Mouse (Mus musculus): Measurements from ENCODE around the gene Smu1.

Smu1 gene

GRCm38 (mm10) chr4:40757157-40757779, 455 bp downstream of the Smu1 start:
- DNase-seq (ENCODE audit: low spot score in 2 of 2) = no peak

GRCm38 (mm10) chr4:40735351-40735750, 22.4 kb downstream of the Smu1 start:
- DNase-seq (ENCODE audit: low spot score in 2 of 2) = no peak

- DNase-seq (ENCODE audit: low spot score in 2 of 2) = no peak
Observed at GRCm38 (mm10) chr4:40731262-40731661, 26.5 kb downstream of the Smu1 start.

- no peak for DNase-seq (ENCODE audit: low spot score in 2 of 2)
Observed at GRCm38 (mm10) chr4:40727247-40727646, 30.5 kb downstream of the Smu1 start.

GRCm38 (mm10) chr4:40725554-40725953, 32.2 kb downstream of the Smu1 start:
- no peak for DNase-seq (ENCODE audit: low spot score in 2 of 2)

DNA sequence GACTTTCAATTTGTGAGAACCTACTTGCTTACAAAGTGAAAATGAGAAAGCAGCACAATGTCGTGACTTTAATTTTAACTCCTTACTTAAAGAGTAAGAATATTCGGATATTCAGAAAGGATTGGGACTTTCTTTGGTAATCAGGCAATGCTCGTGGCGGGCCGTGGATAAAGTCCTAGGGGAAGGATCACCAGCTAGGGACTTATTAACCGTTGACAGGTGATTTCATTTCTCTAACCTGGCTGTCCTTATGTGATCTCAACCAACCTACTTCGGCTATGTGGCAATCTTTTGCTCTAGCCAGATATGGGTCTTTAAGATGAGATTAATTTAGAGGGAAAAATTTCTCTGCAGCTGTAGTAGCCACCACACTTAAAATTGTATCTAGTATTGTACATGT, 32.6 kb downstream of the Smu1 start:
- no peak for DNase-seq (ENCODE audit: low spot score in 2 of 2)

GRCm38 (mm10) chr4:40722687-40723460, 34.8 kb downstream of the Smu1 start:
- no peak for DNase-seq (ENCODE audit: low spot score in 2 of 2)

GRCm38 (mm10) chr4:40722011-40722666, 35.6 kb downstream of the Smu1 start, which contains the start of gene Dnaja1:
Dnaja1 (plus strand) TSS chr4:40722150.
- DNase-seq (ENCODE audit: low spot score in 2 of 2) = peak; percentile 96 to 97

GRCm38 (mm10) chr4:40720910-40721309, 36.8 kb downstream of the Smu1 start:
- DNase-seq (ENCODE audit: low spot score in 2 of 2) = no peak

GRCm38 (mm10) chr4:40717141-40717540, 40.6 kb downstream of the Smu1 start:
- DNase-seq (ENCODE audit: low spot score in 2 of 2) = no peak

DNA sequence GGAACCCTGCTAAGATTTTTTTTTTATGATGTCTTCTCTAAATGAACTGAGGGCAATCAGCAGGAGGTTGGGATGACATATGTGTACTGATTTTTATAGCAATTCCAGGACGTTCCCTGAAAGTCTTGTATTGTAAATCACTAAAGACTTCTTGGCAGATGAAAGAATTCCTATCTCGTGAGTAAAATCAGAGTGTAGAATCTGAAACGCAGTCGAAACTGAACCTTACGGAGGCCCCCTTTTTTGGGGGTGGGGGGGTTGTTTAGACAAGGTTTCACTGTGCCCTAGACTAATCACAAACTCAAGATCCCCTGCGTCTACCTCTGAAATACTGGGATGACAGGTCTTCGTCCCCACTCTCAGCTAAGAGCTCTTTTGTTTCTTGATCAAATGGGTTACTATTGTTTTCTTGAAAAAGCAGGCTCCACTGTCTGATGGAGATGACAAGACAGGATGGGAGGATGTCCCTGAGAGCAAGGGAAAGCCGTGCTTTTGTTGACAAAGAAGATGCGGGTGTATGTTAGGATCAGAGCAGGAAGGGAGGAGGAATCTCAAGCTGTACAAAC, 53.9 kb downstream of the Smu1 start:
- DNase-seq (ENCODE audit: low spot score in 2 of 2) = no peak

- DNase-seq (ENCODE audit: low spot score in 2 of 2) = peak; percentile 98 to 99
Observed at GRCm38 (mm10) chr4:40702797-40703709, 54.7 kb downstream of the Smu1 start, which contains the start of gene Aptx. Aptx (minus strand) TSS chr4:40703194.

DNA sequence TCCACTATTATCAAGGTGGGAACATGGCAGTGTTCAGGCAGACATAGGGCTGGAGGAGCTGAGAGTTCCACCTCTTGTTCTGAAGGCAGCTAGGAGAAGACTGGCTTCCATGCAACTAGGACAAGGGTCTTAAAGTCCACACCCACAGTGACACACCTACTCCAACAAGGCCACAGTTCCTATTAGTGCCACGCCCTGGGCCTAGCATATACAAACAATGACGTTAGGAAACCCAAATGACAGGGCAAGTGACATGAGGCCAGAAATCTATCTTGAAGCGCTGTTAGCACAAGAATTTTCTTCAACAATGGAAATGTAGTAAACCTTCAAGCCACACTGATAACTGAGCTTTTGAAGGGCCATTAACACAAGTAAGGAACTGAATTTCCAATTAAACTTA, 55.9 kb downstream of the Smu1 start:
- no peak for DNase-seq (ENCODE audit: low spot score in 2 of 2)

- DNase-seq (ENCODE audit: low spot score in 2 of 2) = no peak
Observed at GRCm38 (mm10) chr4:40700216-40700615, 57.5 kb downstream of the Smu1 start.

- DNase-seq (ENCODE audit: low spot score in 2 of 2) = no peak
Observed at GRCm38 (mm10) chr4:40697059-40697458, 60.7 kb downstream of the Smu1 start.

DNA sequence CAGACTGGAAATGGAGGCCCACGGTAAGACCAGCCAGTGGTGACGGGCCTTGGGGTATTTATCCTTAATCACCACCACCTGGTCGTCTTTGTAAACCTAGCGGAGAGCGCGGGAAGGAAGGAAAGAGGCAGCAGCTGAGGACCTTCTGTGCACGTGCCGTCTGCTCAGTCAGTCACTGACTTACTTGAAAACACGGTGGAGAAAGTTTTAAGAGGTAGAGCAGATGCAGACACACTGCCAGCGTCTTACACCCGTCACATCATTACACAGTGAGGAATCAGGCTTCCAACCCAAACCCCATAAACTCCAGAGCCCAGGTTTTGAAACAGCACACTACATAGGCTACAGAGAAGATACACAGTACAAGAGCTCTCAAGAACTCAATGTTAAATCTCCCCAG, 66.6 kb downstream of the Smu1 start:
- no peak for DNase-seq (ENCODE audit: low spot score in 2 of 2)
